Mouse (Mus musculus) limb, embryonic 14.5 days (tissue): ENCODE data around the gene Socs5. TPM values are rescaled to one million over a fixed set of nuclear protein-coding genes. Genes with fewer than 3 reads are reported as not detected.

Experiments
- ATAC-seq: fragments of 200-750 bp; cut with Nextera tagmentation; 2 replicates; pipeline ENCODE4 v1.8.0; 2017; ENCODE audit warnings: low read depth, moderate number of reproducible peaks, moderate TSS enrichment; ENCODE audit not compliant: low FRiP score
- DNase-seq: peaks from one replicate; pipeline ENCODE4 v3.0.0-alpha.2; 2015; ENCODE audit warnings: low spot score
- H3K27ac ChIP-seq: fragments of 300-500 bp; sonication (generic); replicated peaks from 2 replicates; pipeline ENCODE4 v1.5.1; 2014; ENCODE audit warnings: low read depth, mild to moderate bottlenecking, low read length, moderate library complexity, mixed read lengths
- H3K27me3 ChIP-seq: fragments of 300-500 bp; sonication (generic); 2 replicates; pipeline ENCODE4 v1.6.1; 2014; ENCODE audit warnings: low read length, mixed read lengths; ENCODE audit not compliant: control insufficient read depth, insufficient read depth
- H3K36me3 ChIP-seq: fragments of 300-500 bp; sonication (generic); 2 replicates; pipeline ENCODE4 v1.6.1; 2014; ENCODE audit warnings: mild to moderate bottlenecking, low read length, moderate library complexity, mixed read lengths; ENCODE audit not compliant: control insufficient read depth, insufficient read depth
- H3K4me1 ChIP-seq: fragments of 300-500 bp; sonication (generic); 2 replicates; pipeline ENCODE4 v1.6.1; 2014; ENCODE audit warnings: antibody characterized with exemption, low read length, mixed read lengths; ENCODE audit not compliant: control insufficient read depth, insufficient read depth
- H3K4me2 ChIP-seq: fragments of 300-500 bp; sonication (generic); replicated peaks from 2 replicates; pipeline ENCODE4 v1.6.1; 2014; ENCODE audit warnings: low read depth, mild to moderate bottlenecking, low read length, moderate library complexity; ENCODE audit not compliant: severe bottlenecking
- H3K4me3 ChIP-seq: fragments of 300-500 bp; sonication (generic); replicated peaks from 2 replicates; pipeline ENCODE4 v1.5.1; 2014; ENCODE audit warnings: low read length
- H3K9ac ChIP-seq: fragments of 300-500 bp; sonication (generic); 2 replicates; pipeline ENCODE4 v1.6.1; 2014; ENCODE audit warnings: mild to moderate bottlenecking, low read depth, low read length, moderate library complexity; ENCODE audit not compliant: severe bottlenecking
- H3K9me3 ChIP-seq: fragments of 300-500 bp; sonication (generic); 2 replicates; pipeline ENCODE4 v1.6.1; 2016; ENCODE audit warnings: low read length; ENCODE audit not compliant: control insufficient read depth
- POLR2A ChIP-seq: fragments of 200-500 bp; IDR thresholded peaks from 2 replicates; pipeline ENCODE4 v1.8.0; 2012; ENCODE audit warnings: inconsistent platforms, mild to moderate bottlenecking, moderate library complexity, borderline replicate concordance; ENCODE audit not compliant: insufficient read depth, insufficient read length; ENCODE audit errors: extremely low read depth
- WGBS: fragments of 180-500 bp; shearing (Covaris S2); extraction: QIAGEN DNeasy Blood & Tissue Kit; methylation state at CpG from one replicate; pipeline ENCODE4 v1.1.7; 2014; 5-methylcytosine and 5-hydroxymethylcytosine counted together
- polyA plus RNA-seq, 2 experiments: library from polyadenylated mRNA; depleted of rRNA in 1 of 2; stranded (reverse) in 1 of 2; unstranded in 1 of 2; fragments of >200 nt; fragmentation: Nextera tagmentation in 1 of 2; extraction: Ambion mirVana in 1 of 2; gene quantifications; 2 replicates each; pipeline versions ENCODE4 v1.2.1 to v1.2.3; 2012 to 2014

Gene Socs5
- polyA plus RNA-seq, 2 experiments: 18.4 to 21.2 TPM

GRCm38 (mm10) chr17:87085726-87086125, 21.8 kb upstream of the Socs5 start:
- Histone ChIP-seq H3K9me3 (no peaks in the 10 kb centered on the region), H3K4me2 (no peak overlapping the region), H3K9ac (no peak overlapping the region), H3K36me3 (no peaks in the 10 kb centered on the region), H3K4me3 (no peak overlapping the region), H3K27me3 (no peaks in the 10 kb centered on the region), H3K27ac (no peak overlapping the region), H3K4me1 (no peaks in the 10 kb centered on the region)
- 85% methylated on average over 6 of the region's 6 CpGs for WGBS
- DNase-seq (no peak), ATAC-seq (no peak)
- no peak for TF ChIP-seq POLR2A

- ATAC-seq (no peak), DNase-seq (no peak)
- no peak overlapping the region for H3K4me2 ChIP-seq
- no peak overlapping the region for H3K27ac ChIP-seq
- 84% methylated on average over 7 of the region's 7 CpGs for WGBS
- peaks cover 11% of the 10 kb centered on the region for H3K4me1 ChIP-seq
- no peak for TF ChIP-seq POLR2A
- H3K36me3 ChIP-seq: no peaks in the 10 kb centered on the region
- H3K9ac ChIP-seq: no peak overlapping the region
- H3K27me3 ChIP-seq: no peaks in the 10 kb centered on the region
- no peak overlapping the region for H3K4me3 ChIP-seq
- no peaks in the 10 kb centered on the region for H3K9me3 ChIP-seq
These were observed 18.2 kb upstream of the Socs5 start for GRCm38 (mm10) chr17:87089296-87089695.

DNA sequence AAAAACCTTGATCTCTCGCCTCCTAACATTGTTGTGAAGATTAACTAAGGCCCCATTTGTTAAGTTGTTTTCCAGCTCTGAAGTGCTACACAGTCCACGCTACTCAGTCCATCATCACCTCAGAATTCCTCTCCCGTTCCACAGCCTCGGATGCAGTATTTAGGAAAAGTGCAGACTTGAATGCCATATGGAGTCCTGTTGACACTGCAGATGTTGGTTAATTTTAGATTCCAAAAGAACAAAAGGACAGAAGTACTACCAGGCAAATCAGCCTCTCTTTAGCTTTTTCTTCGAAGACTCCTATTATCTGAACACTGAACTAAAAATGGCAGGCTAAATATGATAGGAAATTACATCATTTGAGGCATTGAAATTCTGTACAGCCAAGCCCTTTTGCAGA, 14.4 kb upstream of the Socs5 start:
- no peak for TF ChIP-seq POLR2A
- ATAC-seq (no peak), DNase-seq (no peak)
- Histone ChIP-seq H3K4me1 (peaks cover 11% of the 10 kb centered on the region), H3K27me3 (no peaks in the 10 kb centered on the region), H3K9ac (no peak overlapping the region), H3K27ac (no peak overlapping the region), H3K9me3 (no peaks in the 10 kb centered on the region), H3K4me2 (no peak overlapping the region), H3K36me3 (no peaks in the 10 kb centered on the region), H3K4me3 (no peak overlapping the region)
- WGBS: 59% methylated on average over 5 of the region's 5 CpGs

DNA sequence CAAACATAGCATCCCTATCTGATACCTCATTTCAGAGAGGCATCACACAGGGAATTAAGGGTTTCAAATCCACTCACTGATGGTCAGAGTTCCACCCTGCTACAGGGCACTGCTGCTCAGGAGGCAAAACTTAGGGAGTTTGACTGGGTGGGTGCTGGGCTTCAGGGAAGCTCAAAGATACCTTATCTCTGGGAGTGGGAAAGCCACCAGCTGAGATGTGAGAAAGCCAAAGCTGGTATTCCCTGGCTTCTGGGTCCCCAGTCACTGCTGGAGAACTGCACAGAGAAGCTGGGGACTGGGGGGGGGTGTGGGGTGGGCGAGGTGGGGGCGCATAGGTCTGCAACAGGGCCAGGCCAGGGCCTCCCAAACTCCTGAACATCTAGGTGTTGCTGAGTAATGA, 10.5 kb upstream of the Socs5 start:
- H3K36me3 ChIP-seq: no peaks in the 10 kb centered on the region
- ATAC-seq (no peak), DNase-seq (no peak)
- no peak for TF ChIP-seq POLR2A
- H3K4me2 ChIP-seq: no peak overlapping the region
- no peak overlapping the region for H3K4me3 ChIP-seq
- H3K9me3 ChIP-seq: no peaks in the 10 kb centered on the region
- no peak overlapping the region for H3K9ac ChIP-seq
- no peaks in the 10 kb centered on the region for H3K27me3 ChIP-seq
- H3K27ac ChIP-seq: no peak overlapping the region
- 52% methylated on average over 2 of the region's 2 CpGs for WGBS
- H3K4me1 ChIP-seq: peaks cover 5% of the 10 kb centered on the region; the same call in 1 of the 2 replicates

- Histone ChIP-seq H3K9ac (no peak overlapping the region), H3K4me3 (no peak overlapping the region), H3K36me3 (no peaks in the 10 kb centered on the region), H3K4me2 (no peak overlapping the region), H3K9me3 (no peaks in the 10 kb centered on the region), H3K27me3 (no peaks in the 10 kb centered on the region), H3K27ac (no peak overlapping the region), H3K4me1 (peaks cover 5% of the 10 kb centered on the region; the same call in 1 of the 2 replicates)
- no peak for ATAC-seq
- no peak for DNase-seq
- WGBS: 56% methylated on average over 5 of the region's 5 CpGs
- no peak for TF ChIP-seq POLR2A
These were observed 9.9 kb upstream of the Socs5 start for GRCm38 (mm10) chr17:87097576-87097975.

GRCm38 (mm10) chr17:87100947-87101346, 6.5 kb upstream of the Socs5 start:
- ATAC-seq (no peak), DNase-seq (no peak)
- H3K4me3 ChIP-seq: no peak overlapping the region
- H3K4me1 ChIP-seq: no peaks in the 10 kb centered on the region
- H3K27ac ChIP-seq: no peak overlapping the region
- no peaks in the 10 kb centered on the region for H3K36me3 ChIP-seq
- WGBS: 57% methylated on average over 4 of the region's 4 CpGs
- H3K9ac ChIP-seq: no peak overlapping the region
- H3K9me3 ChIP-seq: no peaks in the 10 kb centered on the region
- TF ChIP-seq POLR2A: no peak
- no peak overlapping the region for H3K4me2 ChIP-seq
- no peaks in the 10 kb centered on the region for H3K27me3 ChIP-seq
